Mouse (Mus musculus) CH12.LX (cell line): Measurements from ENCODE around the gene Ubtf. TPM values are rescaled to one million over a fixed set of nuclear protein-coding genes. Genes with fewer than 3 reads are reported as not detected.

ENCODE experiments used
- DNase-seq: peaks from one replicate; pipeline ENCODE4 v3.0.0-alpha.2; 2013; ENCODE audit errors: extremely low read depth
- H3K27ac ChIP-seq: 2 replicates; pipeline ENCODE4 v1.5.1; 2012; ENCODE audit warnings: low read depth, mild to moderate bottlenecking, control low read depth, moderate library complexity; ENCODE audit not compliant: insufficient read depth
- H3K27me3 ChIP-seq: replicated peaks from 2 replicates; pipeline ENCODE3; 2012; ENCODE audit warnings: inconsistent platforms
- H3K36me3 ChIP-seq, 2 experiments: replicated peaks in 1 of 2; 2 replicates each; pipeline versions ENCODE3 to v1.6.1; 2012; ENCODE audit warnings: inconsistent platforms in 1 of 2, low read length in 1 of 2, mild to moderate bottlenecking in 1 of 2, mixed read lengths in 1 of 2, moderate library complexity in 1 of 2; ENCODE audit not compliant: control insufficient read depth in 1 of 2, insufficient read depth in 1 of 2
- H3K4me1 ChIP-seq, 2 experiments: 2 replicates each; pipeline ENCODE4 v1.6.1; 2012; ENCODE audit warnings: inconsistent platforms in 1 of 2, moderate library complexity in 1 of 2; ENCODE audit not compliant: insufficient read depth in 2 of 2, control insufficient read depth in 1 of 2
- H3K4me2 ChIP-seq: 2 replicates; pipeline ENCODE4 v1.6.1; 2012; ENCODE audit warnings: low read depth, mild to moderate bottlenecking, control low read depth; ENCODE audit not compliant: poor library complexity, insufficient read depth, severe bottlenecking
- H3K4me3 ChIP-seq, 3 experiments: fragments of 150-350 bp in 1 of 3; sonication (generic) in 1 of 3; replicated peaks in 1 of 3; 2 replicates each; pipeline versions ENCODE3 to v1.5.1; 2011 to 2012; ENCODE audit warnings: low read depth in 2 of 3, low read length in 2 of 3, mild to moderate bottlenecking in 2 of 3, moderate library complexity in 2 of 3, control low read depth in 1 of 3, improper control_type of control experiment in 1 of 3, inconsistent platforms in 1 of 3, mixed read lengths in 1 of 3; ENCODE audit not compliant: poor library complexity in 1 of 3
- H3K79me2 ChIP-seq: replicated peaks from 2 replicates; pipeline ENCODE4 v1.6.1; 2012; ENCODE audit warnings: mild to moderate bottlenecking, moderate library complexity; ENCODE audit not compliant: control insufficient read depth, poor library complexity, insufficient read depth, severe bottlenecking; ENCODE audit errors: extremely low read depth
- H3K9ac ChIP-seq: 2 replicates; pipeline ENCODE4 v1.6.1; 2012; ENCODE audit warnings: low read depth, mild to moderate bottlenecking, control low read depth, moderate library complexity; ENCODE audit not compliant: insufficient read depth
- H3K9me3 ChIP-seq: replicated peaks from 2 replicates; pipeline ENCODE3; 2012; ENCODE audit warnings: low read length, inconsistent platforms, mixed read lengths
- CHD1 ChIP-seq: IDR thresholded peaks from 2 replicates; pipeline ENCODE4 v1.6.1; 2012; ENCODE audit warnings: low read depth, low read length, improper control_type of control experiment, inconsistent platforms
- CHD2 ChIP-seq: IDR thresholded peaks from 2 replicates; pipeline ENCODE4 v1.6.1; 2011; ENCODE audit warnings: low read length, improper control_type of control experiment
- IRF4 ChIP-seq: IDR thresholded peaks from 2 replicates; pipeline ENCODE4 v1.6.1; 2014; ENCODE audit warnings: low read depth, mild to moderate bottlenecking, inconsistent platforms, low read length, improper control_type of control experiment
- MAFK ChIP-seq: IDR thresholded peaks from 2 replicates; pipeline ENCODE4 v1.6.1; 2011; ENCODE audit warnings: low read length, improper control_type of control experiment; ENCODE audit not compliant: insufficient replicate concordance
- MAZ ChIP-seq: IDR thresholded peaks from 2 replicates; pipeline ENCODE4 v1.6.1; 2012; ENCODE audit warnings: low read depth, mild to moderate bottlenecking, inconsistent platforms, low read length, improper control_type of control experiment, moderate library complexity
- MXI1 ChIP-seq: IDR thresholded peaks from 2 replicates; pipeline ENCODE4 v1.6.1; 2011; ENCODE audit warnings: mild to moderate bottlenecking, low read depth, low read length, improper control_type of control experiment
- NELFE ChIP-seq: IDR thresholded peaks from 2 replicates; pipeline ENCODE4 v1.6.1; 2011; ENCODE audit warnings: low read depth, low read length, improper control_type of control experiment
- NRF1 ChIP-seq: IDR thresholded peaks from 2 replicates; pipeline ENCODE4 v1.6.1; 2014; ENCODE audit warnings: low read depth, mild to moderate bottlenecking, inconsistent platforms, low read length, improper control_type of control experiment, moderate library complexity
- POLR2A ChIP-seq: IDR thresholded peaks from 2 replicates; pipeline ENCODE4 v1.6.1; 2011; ENCODE audit warnings: low read depth, mild to moderate bottlenecking, improper control_type of control experiment, low read length
- POLR2AphosphoS2 ChIP-seq: IDR thresholded peaks from 2 replicates; pipeline ENCODE4 v1.6.1; 2011; ENCODE audit warnings: low read depth, low read length, improper control_type of control experiment
- RCOR1 ChIP-seq: conservative IDR thresholded peaks from 2 replicates; pipeline ENCODE4 v1.6.1; 2012; ENCODE audit warnings: low read depth, mild to moderate bottlenecking, inconsistent platforms, low read length, improper control_type of control experiment
- TCF12 ChIP-seq: IDR thresholded peaks from 2 replicates; pipeline ENCODE4 v1.6.1; 2014; ENCODE audit warnings: low read depth, mild to moderate bottlenecking, inconsistent platforms, low read length, improper control_type of control experiment
- UBTF ChIP-seq: IDR thresholded peaks from 2 replicates; pipeline ENCODE4 v1.6.1; 2012; ENCODE audit warnings: low read depth, mild to moderate bottlenecking, inconsistent platforms, low read length, improper control_type of control experiment, moderate library complexity
- USF2 ChIP-seq: conservative IDR thresholded peaks from 2 replicates; pipeline ENCODE4 v1.6.1; 2011; ENCODE audit warnings: low read depth, low read length, improper control_type of control experiment
- ZC3H11A ChIP-seq: IDR thresholded peaks from 2 replicates; pipeline ENCODE4 v1.6.1; 2012; ENCODE audit warnings: low read depth, mild to moderate bottlenecking, inconsistent platforms, low read length, improper control_type of control experiment
- ZKSCAN1 ChIP-seq: IDR thresholded peaks from 2 replicates; pipeline ENCODE4 v1.6.1; 2012; ENCODE audit warnings: low read depth, inconsistent platforms, low read length, improper control_type of control experiment, borderline replicate concordance
- ZMIZ1 ChIP-seq: IDR thresholded peaks from 2 replicates; pipeline ENCODE4 v1.6.1; 2012; ENCODE audit warnings: low read depth, mild to moderate bottlenecking, inconsistent platforms, low read length, improper control_type of control experiment
- ZNF384 ChIP-seq: IDR thresholded peaks from 2 replicates; pipeline ENCODE4 v1.6.1; 2012; ENCODE audit warnings: low read depth, low read length, improper control_type of control experiment, inconsistent platforms
- dilution Hi-C: fragments of 300-500 bp; cut with MboI; formaldehyde crosslinking; loops from 2 replicates; pipeline ENCODE4 v1.14.3; 2020; ENCODE audit warnings: low sequenced_read_pairs; ENCODE audit not compliant: extremely low pct_unique_long_range_greater_than_20kb, extremely low pct_ligation_motif_present
- in situ Hi-C: fragments of 300-500 bp; cut with MboI; formaldehyde crosslinking; loops from 3 replicates; pipeline ENCODE4 v1.14.3; 2019; ENCODE audit warnings: low sequenced_read_pairs, low pct_ligation_motif_present, low pct_unique_long_range_greater_than_20kb, mixed read lengths
- polyA plus RNA-seq: library from polyadenylated mRNA; unstranded; fragments of >175 nt; gene quantifications from 2 replicates; pipeline ENCODE4 v1.2.1, GENCODE M21; 2012; ENCODE audit warnings: low read depth; ENCODE audit not compliant: insufficient read length
- total RNA-seq, 2 experiments: library from RNA; depleted of rRNA; stranded (reverse); fragments of 300-350 nt in 1 of 2; fragments of >200 nt in 1 of 2; gene quantifications; 2 replicates each; pipeline ENCODE4 v1.2.3; 2012 to 2014

Gene Ubtf
- total and polyA plus RNA-seq, 3 experiments, result 89.9 to 126 (median 124) TPM

- no peak for DNase-seq
- Histone ChIP-seq H3K4me1 (no peaks in the 10 kb centered on the region), H3K9me3 (peaks cover 7% of the 10 kb centered on the region), H3K27ac (no peak overlapping the region), H3K27me3 (peaks cover 38% of the 10 kb centered on the region), H3K79me2 (no peaks in the 10 kb centered on the region), H3K9ac (no peak overlapping the region), H3K36me3 (no peaks in the 10 kb centered on the region), H3K4me2 (no peak overlapping the region), H3K4me3 (no peak overlapping the region)
- dilution Hi-C loops, result no loop called here
- in situ Hi-C loops, result no loop called here
- TF ChIP-seq UBTF (no peak), MXI1 (no peak), MAFK (no peak), MAZ (no peak), USF2 (no peak), NELFE (no peak), RCOR1 (no peak)
Observed at GRCm38 (mm10) chr11:102334010-102334409, 14.5 kb upstream of the Ubtf start.

GRCm38 (mm10) chr11:102333061-102333460, 13.5 kb upstream of the Ubtf start:
- no peak for TF ChIP-seq ZNF384
- no peak for TF ChIP-seq IRF4
- TF ChIP-seq POLR2AphosphoS2, result no peak
- TF ChIP-seq ZMIZ1, result no peak
- TF ChIP-seq NELFE, result no peak
- no peak for TF ChIP-seq TCF12
- no peak for TF ChIP-seq ZKSCAN1
- TF ChIP-seq POLR2A, result no peak
- TF ChIP-seq ZC3H11A, result no peak
- no peak for TF ChIP-seq USF2
- TF ChIP-seq CHD1, result no peak
- TF ChIP-seq MAFK, result no peak
- no peak for TF ChIP-seq CHD2
- no peak for TF ChIP-seq NRF1
- H3K27me3 ChIP-seq, result peaks cover 43% of the 10 kb centered on the region

More at GRCm38 (mm10) chr11:102333061-102333460, 13.5 kb upstream of the Ubtf start:
- no peak for DNase-seq
- Histone ChIP-seq H3K27ac (no peak overlapping the region), H3K36me3 (no peaks in the 10 kb centered on the region), H3K4me2 (no peak overlapping the region), H3K4me1 (no peaks in the 10 kb centered on the region), H3K79me2 (no peaks in the 10 kb centered on the region), H3K4me3 (no peak overlapping the region), H3K9me3 (peaks cover 7% of the 10 kb centered on the region), H3K9ac (no peak overlapping the region)
- dilution Hi-C loops (no loop called here), in situ Hi-C loops (no loop called here)
